Mouse (Mus musculus) neural tube, embryonic 14.5 days (tissue): Measurements from ENCODE around the gene Tmem91. TPM values are rescaled to one million over a fixed set of nuclear protein-coding genes. Genes with fewer than 3 reads are reported as not detected.

ENCODE experiments used
- ATAC-seq: fragments of 200-750 bp; cut with Nextera tagmentation; 2 replicates; pipeline ENCODE4 v1.8.0; 2017; ENCODE audit warnings: low read depth, mild to moderate bottlenecking, moderate TSS enrichment, moderate library complexity
- H3K27ac ChIP-seq: fragments of 300-500 bp; sonication (generic); 2 replicates; pipeline ENCODE4 v1.5.1; 2014; ENCODE audit warnings: low read depth, mild to moderate bottlenecking, control low read depth, low read length, moderate library complexity, mixed read lengths
- H3K27me3 ChIP-seq: fragments of 300-500 bp; sonication (generic); 2 replicates; pipeline ENCODE4 v1.6.1; 2014; ENCODE audit warnings: low read length; ENCODE audit not compliant: control insufficient read depth, insufficient read depth
- H3K36me3 ChIP-seq: fragments of 300-500 bp; sonication (generic); 2 replicates; pipeline ENCODE4 v1.6.1; 2014; ENCODE audit warnings: low read length, mixed read lengths; ENCODE audit not compliant: control insufficient read depth, insufficient read depth
- H3K4me1 ChIP-seq: fragments of 300-500 bp; sonication (generic); 2 replicates; pipeline ENCODE4 v1.6.1; 2014; ENCODE audit warnings: low read length; ENCODE audit not compliant: control insufficient read depth, insufficient read depth
- H3K4me2 ChIP-seq: fragments of 300-500 bp; sonication (generic); 2 replicates; pipeline ENCODE4 v1.6.1; 2014; ENCODE audit warnings: mild to moderate bottlenecking, low read depth, low read length, control low read depth
- H3K4me3 ChIP-seq: fragments of 300-500 bp; sonication (generic); 2 replicates; pipeline ENCODE4 v1.5.1; 2014; ENCODE audit warnings: low read depth, low read length, control low read depth, mixed read lengths
- H3K9ac ChIP-seq: fragments of 300-500 bp; sonication (generic); replicated peaks from 2 replicates; pipeline ENCODE4 v1.6.1; 2014; ENCODE audit warnings: low read depth, mild to moderate bottlenecking, control low read depth, low read length, mixed read lengths
- H3K9me3 ChIP-seq: fragments of 300-500 bp; sonication (generic); 2 replicates; pipeline ENCODE4 v1.6.1; 2016; ENCODE audit warnings: low read length; ENCODE audit not compliant: control insufficient read depth
- WGBS: fragments of 180-500 bp; shearing (Covaris S2); extraction: QIAGEN DNeasy Blood & Tissue Kit; methylation state at CpG from one replicate; pipeline ENCODE4 v1.1.7; 2014; 5-methylcytosine and 5-hydroxymethylcytosine counted together
- polyA plus RNA-seq: library from polyadenylated mRNA; unstranded; fragments of >200 nt; fragmentation: Nextera tagmentation; extraction: Ambion mirVana; gene quantifications from 2 replicates; pipeline ENCODE4 v1.2.1, GENCODE M21; 2014

Gene Tmem91
- polyA plus RNA-seq, 1 experiment from 2014 or later, result 66.3 TPM

GRCm38 (mm10) chr7:25688810-25689586 is 14.0 kb upstream of the Tmem91 start:
- whole genome bisulfite sequencing, result under 1% methylated on average over 47 of the region's 52 CpGs

DNA sequence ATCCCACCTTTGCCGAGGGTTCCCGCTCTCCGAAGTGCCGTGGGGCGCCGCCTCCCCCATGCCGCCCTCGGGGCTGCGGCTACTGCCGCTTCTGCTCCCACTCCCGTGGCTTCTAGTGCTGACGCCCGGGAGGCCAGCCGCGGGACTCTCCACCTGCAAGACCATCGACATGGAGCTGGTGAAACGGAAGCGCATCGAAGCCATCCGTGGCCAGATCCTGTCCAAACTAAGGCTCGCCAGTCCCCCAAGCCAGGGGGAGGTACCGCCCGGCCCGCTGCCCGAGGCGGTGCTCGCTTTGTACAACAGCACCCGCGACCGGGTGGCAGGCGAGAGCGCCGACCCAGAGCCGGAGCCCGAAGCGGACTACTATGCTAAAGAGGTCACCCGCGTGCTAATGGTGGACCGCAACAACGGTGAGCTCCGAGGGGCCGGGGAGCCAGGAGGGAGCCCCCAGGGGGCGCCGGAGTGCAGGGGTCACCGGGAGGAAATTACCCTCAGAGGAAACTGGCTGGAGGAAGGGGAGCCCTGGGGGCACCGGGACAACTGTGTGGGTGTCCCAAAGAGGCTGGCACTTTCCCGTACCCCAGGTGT is 12.9 kb upstream of the Tmem91 start:
- Histone ChIP-seq H3K4me3 (peak overlapping the region; percentile 37), H3K4me1 (peaks cover 13% of the 10 kb centered on the region), H3K4me2 (peak overlapping the region; percentile 52), H3K36me3 (no peaks in the 10 kb centered on the region), H3K27me3 (peaks cover 47% of the 10 kb centered on the region), H3K27ac (no peak overlapping the region), H3K9ac (0 out of 2 replicates have a peak overlapping the region, but pooled peaks have one; percentile 21), H3K9me3 (no peaks in the 10 kb centered on the region)
- under 1% methylated on average over 46 of the region's 47 CpGs for WGBS
- peak; percentile 17; the same call in 1 of the 2 replicates for ATAC-seq

More at GRCm38 (mm10) chr7:25688810-25689586, 14.0 kb upstream of the Tmem91 start:
- H3K9me3 ChIP-seq, result no peaks in the 10 kb centered on the region
- H3K27ac ChIP-seq, result no peak overlapping the region
- H3K4me3 ChIP-seq, result peak overlapping the region; percentile 37
- peak overlapping the region; percentile 30; the same call in 1 of the 2 replicates for H3K9ac ChIP-seq
- ATAC-seq, result 0 out of 2 replicates have a peak, but pooled peaks have one; percentile 21
- peak overlapping the region; percentile 52 for H3K4me2 ChIP-seq
- peaks cover 47% of the 10 kb centered on the region for H3K27me3 ChIP-seq
- no peaks in the 10 kb centered on the region for H3K36me3 ChIP-seq
- peaks cover 13% of the 10 kb centered on the region for H3K4me1 ChIP-seq

DNA sequence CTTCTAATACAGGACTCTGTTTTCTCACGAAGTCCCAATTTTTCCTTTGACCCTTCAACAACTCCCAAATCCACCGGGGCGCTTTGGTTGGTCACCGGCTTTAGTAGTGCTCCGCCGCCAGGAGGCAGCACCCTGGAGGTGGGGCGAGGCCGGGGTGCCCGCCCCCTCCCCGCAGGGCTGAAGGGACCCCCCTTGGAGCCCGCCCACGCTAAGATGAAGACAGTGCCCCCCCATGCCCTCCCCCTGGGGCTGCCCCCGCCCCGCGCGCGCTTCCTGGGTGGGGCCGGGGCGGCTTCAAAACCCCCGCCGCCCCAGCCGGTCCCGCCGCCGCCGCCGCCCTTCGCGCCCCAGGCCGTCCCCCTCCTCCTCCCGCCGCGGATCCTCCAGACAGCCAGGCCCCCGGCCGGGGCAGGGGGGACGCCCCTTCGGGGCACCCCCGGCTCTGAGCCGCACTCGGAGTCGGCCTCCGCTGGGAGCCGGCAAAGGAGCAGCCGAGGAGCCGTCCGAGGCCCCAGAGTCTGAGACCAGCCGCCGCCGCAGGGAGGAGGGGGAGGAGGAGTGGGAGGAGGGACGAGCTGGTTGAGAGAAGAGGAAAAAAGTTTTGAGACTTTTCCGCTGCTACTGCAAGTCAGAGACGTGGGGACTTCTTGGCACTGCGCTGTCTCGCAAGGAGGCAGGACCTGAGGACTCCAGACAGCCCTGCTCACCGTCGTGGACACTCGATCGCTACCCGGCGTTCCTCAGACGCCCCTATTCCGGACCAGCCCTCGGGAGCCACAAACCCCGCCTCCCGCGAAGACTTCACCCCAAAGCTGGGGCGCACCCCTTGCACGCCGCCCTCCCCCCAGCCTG is 11.9 kb upstream of the Tmem91 start, which contains the start of gene Tgfb1:
Gene Tgfb1 (plus strand): TSS at position 323 of the 852 bp plus-strand sequence.
- 0 out of 2 replicates have a peak, but pooled peaks have one; percentile 16 for ATAC-seq
- no peak within 1 kb of the TSS for H3K27ac ChIP-seq
- H3K4me1 ChIP-seq, result peaks cover 13% of the 10 kb centered on the region
- H3K27me3 ChIP-seq, result peaks cover 47% of the 10 kb centered on the region
- H3K4me3 ChIP-seq, result peak within 1 kb of the TSS; percentile 37
- no peaks in the 10 kb centered on the region for H3K36me3 ChIP-seq
- H3K9ac ChIP-seq, result peak within 1 kb of the TSS; percentile 41
- WGBS, result 2% methylated on average over 51 of the region's 69 CpGs
- H3K4me2 ChIP-seq, result peak within 1 kb of the TSS; percentile 52
- no peaks in the 10 kb centered on the region for H3K9me3 ChIP-seq

GRCm38 (mm10) chr7:25685926-25686470 is 11.0 kb upstream of the Tmem91 start:
- H3K4me3 ChIP-seq, result no peak overlapping the region

GRCm38 (mm10) chr7:25684659-25685058 is 9.7 kb upstream of the Tmem91 start:
- Histone ChIP-seq H3K4me1 (peaks cover 19% of the 10 kb centered on the region), H3K4me3 (no peak overlapping the region), H3K36me3 (no peaks in the 10 kb centered on the region), H3K27ac (no peak overlapping the region), H3K9me3 (no peaks in the 10 kb centered on the region), H3K9ac (no peak overlapping the region), H3K4me2 (no peak overlapping the region), H3K27me3 (peaks cover 39% of the 10 kb centered on the region)
- ATAC-seq, result no peak
- WGBS, result 86% methylated on average over 6 of the region's 6 CpGs

More at GRCm38 (mm10) chr7:25685926-25686470, 11.0 kb upstream of the Tmem91 start:
- 67% methylated on average over 21 of the region's 21 CpGs for WGBS
- Histone ChIP-seq H3K4me1 (peaks cover 13% of the 10 kb centered on the region), H3K27me3 (peaks cover 47% of the 10 kb centered on the region), H3K9ac (peak overlapping the region; percentile 1; the same call in 1 of the 2 replicates), H3K4me2 (no peak overlapping the region), H3K27ac (no peak overlapping the region), H3K9me3 (no peaks in the 10 kb centered on the region), H3K36me3 (no peaks in the 10 kb centered on the region)
- ATAC-seq, result no peak

DNA sequence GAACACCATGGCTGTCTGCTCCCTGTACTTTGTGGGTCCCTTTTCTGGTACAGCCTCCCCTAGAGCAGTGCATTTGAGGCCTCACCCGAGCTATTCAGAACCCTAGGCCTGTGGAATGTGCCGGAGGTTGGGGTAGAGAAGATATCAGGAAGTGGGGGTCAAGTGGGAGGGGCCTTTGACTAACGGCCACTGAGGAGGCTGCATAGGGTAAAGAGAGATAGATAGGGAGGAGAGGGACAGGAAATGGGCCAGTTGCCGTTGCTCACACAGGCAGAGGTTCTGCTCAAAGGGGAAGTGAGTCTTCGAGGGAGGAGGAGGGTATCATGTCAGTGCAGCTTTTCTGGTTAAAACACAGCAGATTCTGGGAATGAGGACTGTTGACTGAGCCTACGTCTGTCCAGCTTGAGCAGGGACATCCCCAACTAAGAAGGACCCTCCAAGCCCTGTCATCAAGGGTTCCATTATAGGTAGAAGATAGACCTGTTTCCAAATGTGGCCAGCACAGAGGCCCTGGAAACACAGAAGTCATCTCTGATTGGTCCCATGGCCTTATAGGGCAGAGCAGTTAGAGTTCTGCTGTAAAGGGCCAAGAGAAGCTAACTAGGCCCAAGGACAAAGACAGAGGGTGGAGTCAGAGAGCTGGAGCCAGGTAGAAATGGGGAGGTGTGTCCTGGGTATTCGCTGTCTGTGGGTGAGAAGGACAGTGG is 8.7 kb upstream of the Tmem91 start:
- 76% methylated on average over 7 of the region's 7 CpGs for WGBS
- Histone ChIP-seq H3K9me3 (no peaks in the 10 kb centered on the region), H3K36me3 (no peaks in the 10 kb centered on the region), H3K9ac (no peak overlapping the region), H3K27ac (no peak overlapping the region), H3K4me1 (peaks cover 13% of the 10 kb centered on the region), H3K27me3 (peaks cover 30% of the 10 kb centered on the region), H3K4me3 (no peak overlapping the region), H3K4me2 (no peak overlapping the region)
- no peak for ATAC-seq

GRCm38 (mm10) chr7:25681341-25682231 is 6.6 kb upstream of the Tmem91 start:
- whole genome bisulfite sequencing, result 54% methylated on average over 15 of the region's 15 CpGs
- H3K4me2 ChIP-seq, result peak overlapping the region; percentile 63

More at GRCm38 (mm10) chr7:25681341-25682231, 6.6 kb upstream of the Tmem91 start:
- Histone ChIP-seq H3K9ac (no peak overlapping the region), H3K36me3 (no peaks in the 10 kb centered on the region), H3K4me3 (peak overlapping the region; percentile 57), H3K27ac (peak overlapping the region; percentile 93), H3K27me3 (peaks cover 12% of the 10 kb centered on the region), H3K9me3 (no peaks in the 10 kb centered on the region), H3K4me1 (peaks cover 5% of the 10 kb centered on the region; the same call in 1 of the 2 replicates)
- ATAC-seq, result peak; percentile 19; the same call in 1 of the 2 replicates
